Mouse (Mus musculus) adrenal gland, postnatal 36 days (tissue): Measurements from ENCODE around the gene Cd300lb. TPM values are rescaled to one million over a fixed set of nuclear protein-coding genes. Genes with fewer than 3 reads are reported as not detected.
"Not testable (repeated sequence)": the region's sequence is repeated elsewhere in the genome, so short reads cannot be mapped to it uniquely, and the experiment has no call there.

Experiments
- DNase-seq, 2 experiments: peaks; one replicate each; pipeline ENCODE4 v3.0.0; 2021; ENCODE audit warnings: mixed read lengths in 1 of 2
- long read RNA-seq, 2 experiments: library from polyadenylated mRNA; stranded (forward); transcript quantifications; one replicate each; pipeline ENCODE4 v2.0.0; 2021; ENCODE audit warnings: borderline sequencing depth in 2 of 2
- total RNA-seq, 2 experiments: library from RNA; stranded (reverse); gene quantifications; 2 replicates each; pipeline ENCODE4 v1.2.3; 2021

Cd300lb gene
- total RNA-seq = 1 to 10 TPM in 1 of 2 experiments, under 1 TPM in 1; 0.89 to 1.5 TPM
- long read RNA-seq, experiment 1, partial matches to known transcripts = 0 of 1 reads
- long read RNA-seq, experiment 1, other reads (novel, unspliced or antisense) = 0 of 1 reads
- long read RNA-seq, experiment 2, partial matches to known transcripts = 0 of 1 reads
- long read RNA-seq, experiment 2, other reads (novel, unspliced or antisense) = 0 of 1 reads

- no peak for DNase-seq
Observed at GRCm38 (mm10) chr11:114934144-114934543, at the start of gene Cd300lb. Cd300lb (minus strand) TSS chr11:114934386.

DNA sequence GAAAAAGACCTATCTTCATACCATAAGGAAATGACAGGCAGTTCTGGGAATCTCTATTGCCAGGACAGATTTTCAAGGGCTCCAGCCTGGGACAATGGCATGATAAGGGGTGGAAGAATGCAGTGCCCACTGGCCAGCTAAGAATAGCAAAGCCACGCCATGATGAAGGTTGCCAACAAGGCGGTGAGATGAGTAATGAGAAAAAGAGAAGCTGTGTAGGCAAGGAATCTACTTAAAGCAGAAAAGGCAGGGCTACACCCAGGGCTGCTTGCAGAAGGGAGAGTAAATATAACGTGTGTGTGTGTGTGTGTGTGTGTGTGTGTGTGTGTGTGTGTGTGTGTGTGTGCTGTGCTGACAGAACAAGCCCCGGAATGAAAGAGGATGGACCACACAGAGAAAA is 47.7 kb upstream of the Cd300lb start:
- no peak for DNase-seq

GRCm38 (mm10) chr11:114972726-114973125 is 38.5 kb upstream of the Cd300lb start:
- DNase-seq = no peak

DNA sequence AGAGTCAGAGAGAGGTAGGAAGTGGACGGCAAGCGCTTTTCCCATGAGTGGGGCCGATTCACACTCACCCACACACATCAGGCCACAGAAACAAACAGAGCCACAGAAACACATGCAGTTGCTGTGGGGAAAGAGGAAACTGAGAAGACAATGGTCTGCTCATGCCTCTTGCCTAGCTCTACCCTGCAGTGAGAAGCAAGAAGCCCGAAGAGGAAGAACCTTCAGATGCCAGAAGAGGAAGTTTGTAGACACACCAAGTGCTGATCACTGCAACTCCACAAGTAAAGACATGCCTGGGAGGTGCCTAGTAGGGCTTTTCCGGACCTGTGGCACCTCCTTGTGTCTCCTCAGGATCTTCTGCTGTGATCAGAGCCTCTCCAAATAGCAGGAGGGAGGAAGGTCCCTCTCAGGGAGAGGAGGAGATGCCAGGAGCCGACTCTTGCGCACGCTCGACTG is 34.6 kb upstream of the Cd300lb start, which contains the start of gene Cd300c:
TSS of gene Cd300c (minus strand) at position 406 of the 456 bp plus-strand sequence.
- no peak for DNase-seq

GRCm38 (mm10) chr11:114965182-114965828 is 31.1 kb upstream of the Cd300lb start:
- peak; percentile 15 to 44 for DNase-seq

GRCm38 (mm10) chr11:114960369-114960768 is 26.2 kb upstream of the Cd300lb start:
- DNase-seq = no peak

DNA sequence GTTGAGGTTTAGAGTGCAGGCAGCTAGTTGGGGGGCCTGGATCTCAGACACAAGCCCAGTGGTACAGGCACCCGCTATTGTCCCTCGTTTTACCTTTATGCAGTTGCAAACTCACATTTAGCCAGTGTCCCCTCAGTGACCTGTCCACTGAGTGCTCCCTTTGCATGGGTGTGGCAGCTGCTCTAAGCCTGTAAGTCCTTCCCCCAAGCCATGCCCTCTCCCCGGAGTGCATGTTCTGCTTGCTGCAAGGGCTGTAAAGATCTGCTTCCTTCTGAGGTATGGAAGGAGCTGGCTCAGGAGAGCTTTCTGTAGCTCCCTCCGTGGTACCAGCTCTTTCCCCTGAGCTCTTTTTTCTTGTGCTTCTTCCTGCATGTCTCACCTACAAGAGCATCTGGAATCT is 595 bp downstream of the Cd300lb start:
- no peak for DNase-seq

DNA sequence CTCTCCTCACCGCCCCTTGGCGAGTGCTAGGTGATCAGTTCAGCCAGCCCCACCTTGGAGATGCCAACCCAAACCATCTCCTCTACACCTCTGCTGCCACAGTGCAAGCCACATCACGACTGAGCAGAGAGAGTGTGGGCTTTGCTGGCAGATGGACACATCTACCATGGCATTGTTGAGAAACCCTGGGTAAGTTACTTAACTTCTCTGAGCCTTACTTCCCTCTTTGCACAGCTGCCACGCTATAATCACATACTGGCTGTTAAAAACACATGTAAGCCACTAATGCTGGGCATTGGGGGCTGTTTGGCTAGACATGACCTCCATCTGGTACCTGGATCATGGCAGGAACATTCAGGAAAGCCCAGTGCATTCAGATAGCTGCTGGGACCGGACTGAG is 3.1 kb downstream of the Cd300lb start:
- DNase-seq = no peak

DNA sequence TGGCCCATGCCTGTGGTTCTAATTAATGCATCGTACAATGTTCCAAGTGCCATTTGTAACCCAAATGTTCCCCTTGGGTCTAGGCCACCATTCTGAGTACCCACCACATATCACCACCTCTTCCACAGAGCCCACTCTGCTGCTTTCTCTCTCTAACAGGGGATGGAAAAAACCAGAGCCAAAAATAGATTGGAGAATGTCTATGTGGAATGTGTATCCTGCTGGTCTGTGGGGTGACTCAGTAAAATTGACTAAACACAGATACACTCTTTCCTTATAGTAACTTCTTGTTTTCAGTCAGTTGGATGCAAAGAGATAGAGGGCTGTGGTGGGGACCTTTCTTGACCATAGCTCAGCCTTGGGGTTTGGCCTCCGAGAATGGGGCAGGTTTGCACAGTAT is 4.6 kb downstream of the Cd300lb start:
- no peak for DNase-seq

- peak in 1 of 2 experiments; percentile 35 for DNase-seq
Observed at GRCm38 (mm10) chr11:114923961-114924360, 10.2 kb downstream of the Cd300lb start.

- DNase-seq = no peak
Observed at GRCm38 (mm10) chr11:114922439-114922838, 11.7 kb downstream of the Cd300lb start.

GRCm38 (mm10) chr11:114917120-114917519 is 17.1 kb downstream of the Cd300lb start:
- DNase-seq = no peak

- DNase-seq = no peak
Observed at GRCm38 (mm10) chr11:114914978-114915377, 19.2 kb downstream of the Cd300lb start.

DNA sequence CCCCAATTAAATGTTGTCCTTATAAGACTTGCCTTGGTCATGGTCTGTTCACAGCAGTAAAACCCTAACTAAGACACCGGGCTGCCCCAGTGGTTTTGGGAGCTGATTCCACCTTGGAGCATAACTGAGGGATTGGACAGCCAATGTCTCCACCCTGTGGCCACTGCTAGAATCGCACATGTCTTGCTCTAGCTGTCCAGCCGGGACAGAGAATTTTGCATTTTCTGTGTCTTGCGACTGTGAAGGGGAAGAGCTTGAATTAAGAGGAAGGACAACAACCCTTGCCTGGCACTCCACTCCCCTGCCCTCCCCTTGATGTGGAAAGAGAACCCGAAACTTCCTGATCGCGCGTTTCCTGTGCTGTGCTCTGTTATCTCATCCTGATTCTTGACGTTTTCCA is 21.3 kb downstream of the Cd300lb start:
- peak; percentile 75 to 77 for DNase-seq

DNA sequence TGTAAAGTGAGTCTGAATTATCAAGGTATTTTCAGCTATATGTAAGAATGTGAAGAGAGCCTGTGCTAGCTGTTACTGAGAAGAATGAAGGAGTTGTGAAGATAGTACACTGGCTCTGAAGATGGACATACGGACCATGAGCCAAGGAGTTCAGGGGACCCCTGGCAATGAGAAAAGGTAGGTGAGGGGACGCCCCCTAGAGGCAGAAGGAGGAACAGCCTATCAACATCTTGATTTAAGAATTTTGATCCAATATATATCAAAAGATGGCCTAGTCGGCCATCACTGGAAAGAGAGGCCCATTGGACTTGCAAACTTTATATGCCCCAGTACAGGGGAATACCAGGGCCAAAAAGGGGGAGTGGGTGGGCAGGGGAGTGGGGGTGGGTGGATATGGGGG is 24.6 kb downstream of the Cd300lb start:
- DNase-seq = not testable (repeated sequence)

DNA sequence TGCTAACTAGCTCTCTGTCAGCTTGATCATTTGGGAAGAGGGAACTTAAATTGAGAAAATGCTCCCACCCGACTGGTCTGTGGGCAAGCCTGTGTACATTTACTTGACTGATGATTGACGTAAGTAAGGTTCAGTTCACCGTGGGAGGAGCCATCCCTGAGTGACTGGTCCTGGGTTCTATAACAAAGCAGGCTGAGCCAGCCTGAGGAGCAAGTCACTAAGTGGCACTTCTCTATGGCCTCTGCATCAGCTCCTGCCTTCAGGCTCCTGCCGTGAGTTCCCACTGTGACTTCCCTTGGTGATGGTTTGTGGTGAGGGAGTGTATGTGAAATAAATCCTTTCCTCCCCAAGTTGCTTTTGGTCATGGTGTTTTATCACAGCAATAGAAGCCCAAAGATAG is 26.1 kb downstream of the Cd300lb start:
- no peak for DNase-seq

DNA sequence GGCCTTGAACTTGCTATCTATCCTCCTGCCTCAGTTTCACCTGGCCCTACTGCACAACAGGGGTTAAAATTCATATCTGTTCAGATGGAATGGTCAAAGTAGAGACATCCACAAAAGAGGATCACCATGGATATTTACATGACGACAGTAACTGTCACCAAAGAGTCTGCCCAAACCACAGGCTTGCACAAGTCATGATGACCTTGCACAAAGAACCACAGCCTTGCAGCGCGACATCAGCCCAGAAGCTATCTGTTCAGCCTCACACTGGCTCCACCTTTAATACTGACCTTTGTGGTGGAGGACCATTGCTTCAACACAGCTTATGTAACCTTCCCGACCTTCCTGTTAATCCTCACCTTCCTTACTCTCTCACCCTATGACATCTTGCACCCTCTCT is 26.6 kb downstream of the Cd300lb start:
- peak; percentile 53 to 77 for DNase-seq

DNA sequence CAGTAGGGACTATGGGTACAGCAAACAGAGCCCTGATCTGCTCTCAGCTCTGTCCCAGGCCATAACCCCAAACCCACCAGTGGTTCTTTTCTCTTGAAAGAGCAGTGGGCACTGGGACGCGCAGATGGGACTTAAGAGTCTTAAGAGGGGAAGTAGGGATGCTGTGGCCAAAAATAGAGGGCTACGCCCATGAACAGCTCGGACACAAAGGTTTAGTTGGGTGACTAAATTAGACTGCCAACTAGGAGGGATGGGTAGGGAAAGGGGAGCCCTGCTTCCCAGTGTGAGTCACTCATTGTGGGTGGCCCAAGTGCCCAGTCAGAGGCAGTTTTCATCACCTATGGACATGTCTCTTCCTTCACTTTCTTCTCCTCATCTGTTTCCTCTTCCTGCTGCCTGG is 31.0 kb downstream of the Cd300lb start:
- no peak for DNase-seq

DNA sequence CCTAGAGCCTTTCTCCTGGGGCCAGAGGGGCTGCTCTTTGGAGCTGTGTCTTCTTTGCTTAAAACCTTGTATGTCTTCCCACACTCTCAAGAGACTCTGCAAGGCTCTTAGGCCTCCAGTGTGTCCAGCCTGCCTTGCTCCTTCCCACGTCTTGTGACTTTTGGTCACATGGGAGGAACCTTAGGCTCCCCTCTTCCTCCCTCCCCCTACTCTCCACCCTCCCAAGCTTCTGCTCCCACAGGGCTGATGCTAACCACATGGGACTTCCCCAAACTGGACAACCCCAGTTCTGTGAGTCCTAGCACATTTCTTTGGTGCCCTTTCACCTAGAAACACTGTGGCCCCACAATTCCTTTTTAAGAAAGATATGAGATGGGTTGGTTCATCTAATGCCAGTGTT is 36.2 kb downstream of the Cd300lb start:
- DNase-seq = no peak

GRCm38 (mm10) chr11:114896085-114896484 is 38.1 kb downstream of the Cd300lb start:
- DNase-seq = no peak

- no peak for DNase-seq
Observed at GRCm38 (mm10) chr11:114890542-114890941, 43.6 kb downstream of the Cd300lb start.

DNA sequence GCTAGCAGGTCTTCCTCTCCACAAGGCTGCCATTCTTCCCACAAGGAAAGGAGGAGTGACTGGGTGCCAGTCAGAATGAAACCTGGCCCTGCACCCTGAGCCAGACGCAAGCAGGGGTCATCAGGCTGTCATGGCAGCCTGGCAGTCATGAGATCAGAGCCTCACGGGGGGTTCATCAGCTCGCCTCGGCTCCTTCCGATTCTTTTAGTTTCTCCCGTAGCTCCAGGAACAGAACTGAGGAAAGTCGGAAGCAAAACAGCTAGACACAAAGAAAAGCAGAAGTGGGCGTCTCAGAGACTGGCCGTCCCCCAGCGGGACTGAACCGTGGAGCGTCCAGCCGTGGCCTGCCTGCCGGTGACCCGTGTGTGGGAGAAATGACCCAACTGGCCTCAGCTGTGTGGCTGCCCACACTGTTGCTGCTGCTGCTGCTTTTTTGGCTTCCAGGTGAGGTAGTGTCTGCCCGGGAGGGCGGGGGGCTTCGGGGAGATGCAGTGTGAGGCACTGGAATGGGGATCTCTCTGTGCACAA is 44.1 kb downstream of the Cd300lb start, which contains the start of gene Cd300a:
TSS of gene Cd300a (plus strand) at position 51 of the 528 bp plus-strand sequence.
- no peak for DNase-seq

GRCm38 (mm10) chr11:114884380-114885100 is 49.6 kb downstream of the Cd300lb start:
- DNase-seq = no peak
